Mouse (Mus musculus): ENCODE results near the gene Lypd8.
"Not testable (repeated sequence)": the region's sequence is repeated elsewhere in the genome, so short reads cannot be mapped to it uniquely, and the experiment has no call there.

The Lypd8 gene

DNA sequence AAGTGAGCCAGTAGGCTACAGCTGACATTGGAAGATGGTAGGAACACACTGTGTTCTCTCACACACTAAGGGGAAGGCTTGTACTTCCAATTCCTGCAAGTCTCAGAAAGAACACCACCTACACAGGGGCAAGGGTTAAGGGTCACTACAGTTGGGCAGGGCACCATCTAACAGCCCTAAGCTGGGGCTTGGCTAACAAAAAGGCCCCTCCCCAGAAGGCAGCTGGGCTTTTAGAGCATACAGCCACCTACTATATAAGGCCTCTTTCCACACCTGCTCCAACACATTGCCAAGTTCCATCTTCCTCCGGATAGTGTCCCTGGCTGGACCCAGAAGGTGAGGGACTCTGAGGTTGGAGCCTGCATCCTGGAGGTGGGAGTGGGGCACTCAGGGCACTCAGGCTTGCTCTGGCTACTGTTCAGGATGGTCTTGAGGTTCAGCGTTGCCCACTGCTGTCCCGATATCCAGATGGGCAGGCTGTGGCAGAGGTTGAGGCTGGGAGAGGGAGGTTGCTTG lies at the start of gene Lypd8:
Lypd8 (plus strand) TSS at position 281 of the 516 bp plus-strand sequence.
- peak; percentile 31 for DNase-seq

DNA sequence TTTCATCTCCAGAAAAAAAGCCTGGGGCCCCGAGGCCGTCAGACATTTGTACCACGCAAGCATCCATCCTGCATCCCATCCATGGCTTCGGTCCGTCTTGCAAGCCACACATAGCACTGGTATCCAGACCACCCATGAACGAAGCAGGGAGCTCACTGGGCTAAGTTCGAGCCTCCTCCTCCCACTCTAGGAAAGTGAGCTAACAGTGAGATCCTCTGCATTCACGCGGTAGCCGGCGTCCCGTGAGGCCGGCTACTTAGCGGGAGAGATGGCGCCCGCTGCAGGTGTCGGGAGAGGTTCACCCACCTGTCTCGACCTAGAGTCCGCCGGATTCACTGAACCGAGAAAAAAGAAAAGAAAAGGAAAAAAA lies 49.0 kb upstream of the Lypd8 start:
- DNase-seq = no peak

DNA sequence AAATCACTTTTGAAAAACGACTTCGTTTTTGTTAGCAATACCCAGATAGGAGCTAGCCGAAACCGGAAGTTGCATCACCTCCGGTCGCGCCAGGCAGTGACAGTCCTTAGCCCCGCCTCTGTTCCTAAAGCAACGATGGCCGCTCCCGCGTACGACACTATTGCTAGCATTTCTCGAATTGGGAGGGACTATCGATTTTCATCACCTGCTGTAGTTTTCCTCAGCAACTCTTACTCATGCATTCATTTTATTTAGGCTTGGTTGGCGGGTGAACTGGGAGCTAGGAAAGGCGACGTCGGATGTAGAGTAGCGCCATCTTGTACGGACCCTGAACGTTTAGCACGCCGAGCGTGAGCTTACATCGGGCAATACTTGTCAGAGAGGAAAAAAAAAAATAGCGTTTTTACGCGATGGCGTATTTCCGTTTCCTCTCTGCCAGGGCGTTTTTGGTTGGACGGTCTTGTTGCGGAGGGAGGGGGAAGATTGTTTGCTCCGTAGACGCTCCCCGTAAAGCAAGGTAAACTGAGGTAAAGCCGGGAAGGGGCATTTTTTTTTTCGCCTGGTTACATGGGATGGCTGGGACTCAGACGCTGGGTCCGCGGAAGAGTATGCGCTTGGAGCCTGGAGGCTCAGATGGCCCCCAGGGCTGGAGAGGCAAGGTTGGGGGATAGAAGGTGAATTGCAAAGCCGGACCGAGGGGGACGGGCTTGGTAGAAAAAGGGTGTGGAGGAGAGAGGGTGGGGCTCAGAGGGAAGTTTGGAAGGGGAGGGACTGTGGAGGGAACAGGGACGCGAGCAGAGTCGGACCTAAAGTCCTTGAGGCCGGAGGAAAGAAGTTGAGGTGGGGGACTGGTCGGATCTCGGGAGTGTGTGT lies 48.3 kb upstream of the Lypd8 start, which contains the start of the genes Zfp672 and Sh3bp5l:
Zfp672 (minus strand) TSS at position 64 of the 873 bp plus-strand sequence.
Sh3bp5l (plus strand) TSS at position 449 of the 873 bp plus-strand sequence.
- peak; percentile 95 for DNase-seq

DNA sequence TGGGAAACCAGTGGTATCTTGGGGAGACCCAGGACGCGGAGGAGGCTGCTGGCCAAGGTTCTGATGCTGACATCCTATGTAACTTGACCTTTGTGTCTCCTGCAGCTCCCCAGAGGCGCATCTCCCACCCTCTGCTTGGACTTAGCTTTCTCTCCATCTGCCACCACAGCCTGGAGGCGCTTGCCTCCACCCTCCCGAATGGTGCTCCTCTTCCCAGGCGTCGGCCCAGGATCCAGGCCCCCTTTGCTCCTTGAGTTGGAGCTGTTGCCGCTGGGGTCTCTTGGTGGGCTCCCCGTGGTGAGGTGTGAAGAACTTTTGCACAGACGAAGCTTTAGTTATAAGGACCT lies 47.7 kb upstream of the Lypd8 start:
- DNase-seq = no peak

DNA sequence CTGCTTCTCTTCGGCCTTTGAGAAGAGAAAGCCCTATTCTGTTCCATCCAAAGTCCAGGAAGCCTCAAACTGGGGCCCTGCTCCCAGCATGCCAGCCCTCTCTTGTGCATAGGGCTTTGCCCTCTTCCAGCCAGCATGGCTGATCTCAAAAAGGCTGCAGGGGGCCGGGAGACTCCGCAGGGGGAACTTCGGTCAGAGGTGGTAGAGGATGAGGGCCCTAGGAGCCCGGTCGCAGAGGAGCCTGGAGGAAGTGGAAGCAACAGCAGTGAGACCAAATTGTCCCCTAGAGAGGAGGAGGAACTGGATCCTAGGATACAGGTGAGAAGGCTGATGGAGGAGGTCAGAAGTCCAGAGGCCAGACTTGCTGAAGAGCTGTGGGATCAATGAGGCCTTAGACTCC lies 47.3 kb upstream of the Lypd8 start:
- no peak for DNase-seq

DNA sequence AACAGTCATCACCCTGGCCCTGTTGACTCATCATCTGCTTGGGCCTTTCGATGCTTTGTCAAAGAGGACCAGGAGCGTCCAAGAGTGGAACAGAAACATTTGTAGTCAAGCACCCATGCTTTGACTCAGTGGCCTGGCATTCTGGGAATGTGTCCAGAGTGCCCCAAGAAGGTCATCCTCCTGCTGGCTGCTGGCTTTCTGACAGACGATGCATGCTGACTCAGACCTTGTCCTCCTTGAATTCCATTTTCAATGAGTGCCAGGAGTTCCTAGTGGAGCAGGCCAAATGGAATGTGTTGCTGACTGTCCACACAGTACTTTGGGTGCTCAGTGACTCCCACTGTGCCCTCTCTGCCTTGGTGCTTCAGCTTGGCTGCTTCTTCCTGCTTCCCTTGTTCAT lies 44.1 kb upstream of the Lypd8 start:
- no peak for DNase-seq

DNA sequence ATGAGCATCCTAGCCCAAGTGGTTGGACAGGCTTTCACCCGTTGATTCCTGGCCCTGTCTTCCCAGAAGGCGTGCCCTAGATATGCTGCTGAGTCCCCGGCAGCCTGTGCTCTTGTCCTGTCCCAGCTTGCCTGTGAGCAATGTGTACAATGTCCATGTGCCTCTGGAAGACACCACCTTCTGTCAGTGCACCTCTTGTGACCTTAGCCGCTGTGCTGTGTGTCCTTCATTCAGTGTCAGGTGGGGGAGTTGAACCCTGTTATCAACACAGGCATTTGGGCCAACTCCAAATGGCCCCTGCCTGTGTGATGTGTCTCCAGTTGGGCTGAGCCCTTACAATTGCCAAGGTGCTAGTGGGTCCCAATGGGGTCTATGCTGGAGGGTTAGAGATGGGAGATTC lies 32.1 kb upstream of the Lypd8 start:
- DNase-seq = no peak

DNA sequence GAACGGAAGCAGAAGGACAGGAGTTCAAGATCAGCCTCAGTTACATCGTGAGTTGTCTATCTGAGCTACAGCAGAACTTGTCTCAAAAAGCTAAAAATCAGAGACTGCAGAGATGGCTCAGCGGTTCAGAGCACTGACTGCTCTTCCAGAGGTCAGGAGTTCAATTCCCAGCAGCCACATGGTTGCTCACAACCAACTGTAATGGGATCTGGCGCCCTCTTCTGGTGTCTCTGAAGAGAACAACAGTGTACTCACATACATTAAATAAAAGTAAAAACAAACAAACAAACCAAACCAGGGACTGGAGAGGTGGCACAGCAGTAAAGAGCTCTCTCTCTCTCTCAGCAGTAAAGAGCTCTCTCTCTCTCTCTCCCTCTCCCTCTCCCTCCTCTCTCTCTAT lies 28.2 kb upstream of the Lypd8 start:
- no peak for DNase-seq

DNA sequence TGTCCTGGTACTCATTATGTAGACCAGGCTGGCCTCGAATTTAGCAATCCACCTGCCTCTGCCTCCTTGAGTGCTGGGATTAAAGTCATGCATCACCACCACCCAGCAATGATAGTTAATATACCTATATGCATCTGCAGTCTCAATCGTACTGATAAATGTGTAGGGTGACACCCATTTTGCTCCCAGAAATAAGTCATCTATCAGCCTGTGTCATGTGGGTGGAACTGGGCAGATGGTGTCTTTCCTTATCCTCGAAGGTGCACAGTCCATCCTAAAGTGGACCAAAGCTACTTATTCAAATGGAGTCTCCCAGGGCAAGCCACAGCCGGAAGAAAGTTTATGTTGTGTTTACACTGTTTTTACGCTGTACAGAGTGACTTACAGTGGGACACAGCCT lies 27.7 kb upstream of the Lypd8 start:
- no peak for DNase-seq

DNA sequence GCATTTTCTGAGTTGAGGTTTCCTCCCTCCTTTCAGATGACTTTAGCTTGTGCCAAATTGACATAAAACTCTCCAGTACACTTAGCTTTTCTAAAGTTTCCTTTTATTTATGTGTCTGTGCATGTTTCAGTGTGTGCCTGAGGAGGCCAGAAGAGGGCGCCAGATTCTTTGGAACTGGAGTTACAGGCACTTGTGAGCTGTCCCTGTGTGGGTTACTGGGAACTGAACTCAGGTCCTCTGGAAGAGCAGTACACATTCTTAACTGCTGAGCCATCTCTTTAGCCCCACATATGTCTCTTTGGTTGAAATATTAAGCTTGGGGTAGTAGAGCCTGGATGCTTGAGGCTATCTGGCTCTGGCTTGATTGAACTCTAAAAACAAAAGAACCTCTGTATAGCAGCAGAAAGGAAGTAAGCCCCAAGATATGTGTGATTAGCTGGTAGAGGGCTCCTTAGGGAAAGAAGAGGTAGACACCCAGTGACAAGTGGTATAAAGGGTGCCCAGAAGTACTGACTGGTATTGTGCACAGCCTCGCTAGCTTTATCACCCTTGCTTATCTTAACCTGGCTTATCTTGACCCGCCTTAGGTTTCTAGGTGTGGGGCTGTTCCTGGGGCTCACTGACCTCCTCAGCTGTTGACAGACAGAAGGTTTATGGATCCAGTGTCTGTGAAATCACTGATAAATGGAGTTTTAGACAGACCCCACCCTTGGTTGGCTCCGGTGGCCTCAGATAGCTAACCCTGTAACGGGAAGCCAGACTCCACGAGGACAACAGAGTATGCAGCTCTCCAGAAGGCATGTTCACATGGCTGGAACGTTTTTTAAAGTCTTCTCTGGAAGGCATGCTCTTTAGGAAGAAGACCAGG lies 25.9 kb upstream of the Lypd8 start:
- no peak for DNase-seq

DNA sequence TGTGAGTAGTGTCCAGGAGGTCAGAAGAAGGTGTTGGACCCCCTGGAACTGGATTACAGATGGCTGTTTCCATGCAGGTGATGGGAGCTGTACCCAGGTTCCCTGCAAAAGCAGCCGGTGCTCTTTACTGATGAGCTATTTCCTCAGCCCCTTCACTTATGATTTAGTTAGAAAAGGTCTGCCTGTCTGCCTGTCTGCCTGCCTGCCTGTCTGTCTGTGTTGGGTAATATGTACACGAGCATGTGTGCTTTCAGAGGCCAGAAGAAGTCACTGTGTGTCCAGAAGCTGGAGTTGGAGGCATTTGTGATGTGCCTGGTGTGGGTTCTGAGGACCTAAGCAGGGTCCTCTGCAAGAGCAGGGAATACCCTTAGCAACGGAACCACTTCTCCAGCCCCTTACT lies 25.1 kb upstream of the Lypd8 start:
- DNase-seq = no peak

DNA sequence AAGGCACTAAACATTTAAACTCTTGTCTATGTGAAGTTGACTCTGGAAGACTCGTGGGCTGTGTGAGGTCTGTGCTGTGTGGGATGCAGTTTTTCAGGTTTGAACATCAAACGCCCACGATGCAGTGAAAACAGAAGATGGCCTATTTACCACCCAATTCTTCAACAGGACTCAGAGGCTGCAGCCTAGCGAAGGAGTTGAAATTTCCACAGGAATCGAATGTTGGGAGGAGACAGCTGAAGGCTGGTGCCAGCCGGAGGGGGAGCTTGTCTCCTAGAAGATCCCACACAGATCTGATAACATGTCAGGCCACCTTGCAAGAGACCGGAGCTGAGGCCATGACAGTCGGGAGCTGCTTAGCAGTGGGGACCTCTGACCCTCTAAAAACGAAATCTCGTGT lies 24.4 kb upstream of the Lypd8 start:
- DNase-seq = peak; percentile 22

DNA sequence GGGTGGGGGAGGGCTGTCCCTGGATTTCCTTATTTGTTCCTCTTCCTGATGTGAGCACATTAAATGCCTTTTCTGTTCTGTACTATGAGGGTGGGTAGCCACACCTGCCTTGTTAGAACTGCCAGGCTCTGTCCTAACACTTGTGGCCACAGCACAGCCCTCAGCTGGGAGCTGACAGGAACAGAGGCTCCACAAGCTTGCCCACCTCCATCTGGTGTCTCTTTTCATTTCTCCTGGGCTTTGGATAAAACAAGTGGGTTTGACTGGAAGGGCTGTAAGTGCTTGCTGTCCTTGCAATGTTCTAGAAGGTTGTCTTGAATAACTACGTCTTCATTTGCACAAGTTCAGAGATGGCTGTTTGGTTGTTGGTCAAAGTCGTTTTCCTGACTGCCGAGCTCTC lies 23.9 kb upstream of the Lypd8 start:
- no peak for DNase-seq

DNA sequence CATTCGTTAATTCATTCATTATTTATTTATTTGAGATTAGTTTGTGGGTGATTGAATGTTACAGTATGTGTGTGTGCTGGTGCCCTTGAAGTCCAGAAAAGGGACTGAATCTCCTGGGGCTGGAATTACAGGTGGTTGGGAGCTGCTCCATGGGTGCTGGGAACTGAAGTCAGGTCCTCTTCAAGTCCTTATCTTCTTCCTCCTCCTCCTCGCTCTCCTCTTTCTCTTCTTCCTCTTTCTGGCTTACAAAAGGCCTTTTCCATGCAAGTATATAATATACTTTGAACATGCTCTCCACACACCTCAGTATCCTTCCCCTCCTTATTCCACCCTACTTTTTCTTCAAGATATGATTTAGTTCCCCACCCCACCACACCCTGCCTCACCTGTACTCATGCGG lies 21.8 kb upstream of the Lypd8 start:
- DNase-seq = no peak

DNA sequence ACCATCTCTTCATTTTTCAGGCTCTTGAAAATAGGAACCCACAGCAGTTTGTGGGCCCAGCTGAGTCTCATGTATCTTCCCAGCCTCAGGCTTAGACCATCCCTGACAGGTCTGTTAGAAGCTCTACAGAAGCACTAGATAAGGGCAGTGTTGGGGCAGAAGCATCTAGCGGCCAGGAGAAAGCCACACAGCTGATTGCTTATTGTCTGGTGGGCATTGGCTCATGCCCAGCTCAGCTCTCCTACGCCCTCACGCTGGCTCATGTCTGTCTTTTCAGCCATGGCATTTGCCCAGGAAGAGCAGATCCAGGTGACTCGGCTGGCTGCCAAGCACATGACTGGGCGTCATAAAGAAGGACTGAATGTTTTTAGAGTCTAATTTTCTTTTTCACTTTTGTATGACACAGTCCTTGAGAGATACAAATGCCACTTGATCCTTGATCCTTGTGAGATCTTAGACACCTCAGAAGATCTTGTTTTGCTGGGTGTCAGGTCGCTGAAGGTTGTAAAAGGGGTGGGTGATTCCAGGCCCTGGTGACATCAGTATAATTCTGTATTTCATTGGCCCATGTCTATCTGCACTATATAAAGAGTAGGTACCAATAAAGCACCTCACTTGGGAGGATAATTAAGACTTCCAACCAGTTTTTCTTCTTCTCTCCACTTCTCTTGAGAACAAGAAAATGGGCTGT lies 20.9 kb upstream of the Lypd8 start:
- no peak for DNase-seq

DNA sequence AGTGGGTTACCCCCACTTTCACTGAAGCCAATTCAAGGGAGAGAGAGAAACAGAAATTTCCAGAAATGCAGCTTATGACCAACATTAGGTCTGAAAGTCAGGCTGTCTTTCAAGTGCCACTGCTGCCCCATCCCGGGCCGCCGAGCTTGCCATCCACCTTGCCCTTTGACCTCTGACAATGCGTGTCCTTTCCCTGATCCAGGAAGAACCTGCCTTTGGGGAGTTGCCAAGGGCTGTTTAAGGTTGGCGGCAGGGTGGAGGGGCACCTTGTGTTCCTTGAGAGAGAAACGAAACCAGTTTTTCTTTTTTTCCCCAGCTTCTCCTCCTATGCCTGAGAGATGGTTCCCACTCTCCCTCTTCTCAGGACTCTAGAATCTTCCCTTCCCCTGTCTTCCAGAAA lies 16.3 kb upstream of the Lypd8 start:
- DNase-seq = not testable (repeated sequence)

DNA sequence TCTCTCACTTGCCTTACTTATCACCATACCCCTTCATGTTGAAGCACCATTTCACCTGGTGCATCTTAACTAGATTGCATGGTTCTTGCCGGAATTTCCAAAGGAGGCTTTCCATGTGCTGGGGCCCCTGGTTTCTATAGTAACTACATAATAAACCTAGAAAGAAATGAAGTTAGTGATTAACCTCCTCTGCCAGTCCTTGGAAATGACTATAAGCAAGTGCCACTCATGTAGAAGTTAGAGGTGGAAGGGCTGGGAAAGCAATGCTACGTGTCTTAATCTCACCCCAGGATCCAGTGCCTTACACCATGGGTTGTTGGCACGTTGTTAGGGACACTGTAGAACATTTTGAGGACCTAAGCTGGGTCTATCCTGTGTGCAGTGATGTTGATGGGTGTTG lies 14.4 kb upstream of the Lypd8 start:
- DNase-seq = no peak

DNA sequence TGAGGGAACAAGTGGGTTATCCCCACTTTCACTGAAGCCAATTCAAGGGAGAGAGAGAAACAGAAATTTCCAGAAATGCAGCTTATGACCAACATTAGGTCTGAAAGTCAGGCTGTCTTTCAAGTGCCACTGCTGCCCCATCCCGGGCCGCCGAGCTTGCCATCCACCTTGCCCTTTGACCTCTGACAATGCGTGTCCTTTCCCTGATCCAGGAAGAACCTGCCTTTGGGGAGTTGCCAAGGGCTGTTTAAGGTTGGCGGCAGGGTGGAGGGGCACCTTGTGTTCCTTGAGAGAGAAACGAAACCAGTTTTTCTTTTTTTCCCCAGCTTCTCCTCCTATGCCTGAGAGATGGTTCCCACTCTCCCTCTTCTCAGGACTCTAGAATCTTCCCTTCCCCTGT lies 12.7 kb upstream of the Lypd8 start:
- not testable (repeated sequence) for DNase-seq

DNA sequence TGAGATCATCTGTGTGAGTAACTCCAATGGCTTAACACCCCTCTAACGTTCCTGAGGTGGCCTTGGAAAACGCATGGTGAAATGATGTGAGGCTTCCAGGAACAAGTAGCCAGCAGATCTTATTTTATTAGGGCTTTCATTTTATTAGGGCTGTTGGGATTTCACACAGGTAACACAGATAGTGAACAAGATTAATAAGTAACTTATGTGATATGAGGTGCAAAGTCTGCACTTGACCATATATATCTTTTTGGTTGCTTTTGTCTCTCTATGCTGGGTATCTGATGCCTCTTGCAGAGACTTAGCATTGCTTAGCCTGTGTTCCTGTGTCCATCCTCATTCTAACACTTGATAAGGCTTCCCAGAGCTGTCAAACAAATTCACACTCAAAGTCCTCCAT lies 1.6 kb upstream of the Lypd8 start:
- no peak for DNase-seq

DNA sequence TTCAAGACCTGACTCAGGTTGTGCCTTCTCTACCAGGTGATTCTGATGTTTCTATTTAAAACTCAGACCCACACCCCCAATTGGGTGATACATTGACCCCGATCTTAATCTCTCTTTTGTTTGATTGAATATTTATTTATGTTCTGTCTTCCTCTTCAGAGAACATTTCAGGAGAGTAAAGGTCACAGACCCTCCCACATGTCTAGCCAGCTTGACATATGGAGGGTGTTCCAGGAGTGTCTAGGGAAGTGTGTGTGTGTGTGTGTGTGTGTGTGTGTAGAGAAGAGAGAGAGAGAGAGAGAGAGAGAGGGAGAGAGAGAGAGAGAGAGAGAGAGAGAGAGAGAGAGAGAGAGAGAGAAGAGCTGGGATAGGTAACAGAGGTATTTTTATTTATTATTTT lies 1.2 kb upstream of the Lypd8 start:
- no peak for DNase-seq

DNA sequence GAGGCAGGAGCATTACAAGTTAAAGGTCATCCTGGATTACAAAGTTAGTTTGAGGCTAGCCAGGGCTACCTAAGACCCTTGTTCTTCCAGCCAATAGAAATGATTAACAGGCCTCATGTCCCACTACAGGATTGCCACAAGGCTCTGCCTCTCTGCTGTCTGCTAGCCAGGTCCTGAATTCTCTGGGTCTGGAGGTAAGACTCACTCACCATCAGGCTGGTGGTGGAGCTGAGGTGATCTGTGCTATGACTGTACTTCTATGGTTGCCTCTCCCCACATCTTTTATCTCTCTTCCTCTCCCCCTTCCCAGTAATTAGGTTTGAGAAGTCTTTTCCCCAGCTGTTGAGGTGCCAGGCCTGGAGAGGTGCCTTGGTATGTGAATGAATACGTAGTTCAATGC lies 673 bp downstream of the Lypd8 start:
- no peak for DNase-seq

DNA sequence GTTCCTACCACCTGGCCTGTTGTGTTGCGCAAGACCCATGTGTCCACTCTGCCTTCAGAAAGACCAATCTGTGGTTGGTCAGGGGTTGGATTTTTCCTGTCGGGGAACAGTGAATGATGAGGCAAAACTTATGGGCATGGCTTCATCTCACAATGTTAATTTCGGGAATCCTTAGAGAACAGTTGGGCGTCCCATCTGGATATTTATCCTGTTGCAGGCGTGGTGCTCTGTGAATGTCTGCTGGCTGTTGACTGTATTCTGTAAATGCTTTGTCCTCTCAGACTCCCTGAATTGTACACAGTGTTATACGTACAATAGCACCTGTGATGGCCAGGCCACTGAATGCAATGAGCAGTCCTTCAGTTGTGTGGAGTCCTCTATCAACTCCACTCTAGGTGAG lies 3.6 kb downstream of the Lypd8 start:
- peak; percentile 49 for DNase-seq

DNA sequence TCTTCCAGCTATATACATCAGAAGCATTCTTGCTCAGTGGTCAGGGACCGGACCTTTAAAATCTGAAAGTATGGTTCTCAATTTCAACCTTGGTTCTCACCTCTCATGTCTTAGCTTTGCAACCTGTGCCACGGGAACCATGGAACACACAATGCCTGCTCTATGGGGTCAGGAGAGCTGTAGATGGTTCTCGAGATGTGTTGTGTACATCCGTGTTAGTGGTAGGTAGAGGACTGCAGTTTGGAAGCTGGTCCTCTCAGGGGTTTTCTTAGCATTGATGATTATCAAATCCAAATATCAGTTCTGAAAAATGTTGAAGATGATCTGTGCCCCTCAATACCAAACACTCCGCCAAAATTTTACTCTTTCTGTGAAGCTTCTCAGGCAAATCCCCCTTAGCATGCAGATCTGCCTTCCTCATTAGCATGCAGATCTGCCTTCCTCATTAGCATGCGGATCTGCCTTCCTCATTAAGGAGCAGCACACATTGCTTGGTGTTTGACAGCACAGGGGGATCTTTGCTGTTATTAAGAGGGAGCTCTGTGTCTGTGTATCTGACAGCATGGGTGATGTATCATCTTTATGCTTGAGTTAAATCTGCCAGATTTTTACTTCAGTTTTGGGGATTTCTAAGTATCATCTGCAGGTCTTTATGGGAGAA lies 21.3 kb downstream of the Lypd8 start:
- DNase-seq = no peak
